Mouse (Mus musculus): Measurements from ENCODE around the gene Mlycd. TPM values are rescaled to one million over a fixed set of nuclear protein-coding genes. Genes with fewer than 3 reads are reported as not detected.

Gene Mlycd
- polyA plus RNA-seq, 1 experiment from 2014 or later = 12.1 TPM

GRCm38 (mm10) chr8:119451131-119451530 lies 56.5 kb downstream of the Mlycd start:
- no peaks in the 10 kb centered on the region for H3K4me1 ChIP-seq (ENCODE audit: control insufficient read depth, low read depth, low read length)
- ATAC-seq (ENCODE audit: low read depth) = no peak
- no peak overlapping the region for H3K4me2 ChIP-seq (ENCODE audit: low read depth, low read length)
- no peak overlapping the region for H3K4me3 ChIP-seq (ENCODE audit: low read depth, low read length)
- no peak overlapping the region for H3K9ac ChIP-seq (ENCODE audit: low read depth, low read length)
- no peaks in the 10 kb centered on the region for H3K36me3 ChIP-seq (ENCODE audit: control insufficient read depth, insufficient read depth)
- no peaks in the 10 kb centered on the region for H3K9me3 ChIP-seq (replicated peaks; ENCODE audit: control insufficient read depth, low read length)
- H3K27me3 ChIP-seq (ENCODE audit: control insufficient read depth, insufficient read depth, low read depth, low read length) = peaks cover 30% of the 10 kb centered on the region
- no peak overlapping the region for H3K27ac ChIP-seq (ENCODE audit: low read length)
- 62% methylated on average over 4 of the region's 4 CpGs for WGBS (ENCODE audit: insufficient replicate concordance)

DNA sequence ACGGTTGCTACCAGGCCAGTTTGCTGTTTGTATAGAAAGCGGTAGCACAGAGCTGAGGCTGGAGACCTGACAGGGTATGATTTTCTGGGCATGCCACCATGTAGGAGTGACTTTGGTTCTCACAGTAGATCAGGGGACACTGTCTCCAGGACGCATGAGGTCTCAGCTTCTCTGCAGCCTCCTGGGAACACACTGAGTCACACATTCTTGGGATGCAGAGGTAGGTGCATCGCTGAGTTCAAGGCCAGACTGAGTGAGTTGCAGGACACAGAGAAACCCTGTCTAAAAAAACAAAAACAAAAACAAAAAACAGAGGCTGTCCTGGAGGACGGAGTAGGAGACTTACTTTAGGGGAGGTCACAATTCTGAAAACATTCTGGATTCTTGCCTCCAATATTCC lies 58.2 kb downstream of the Mlycd start:
- Histone ChIP-seq H3K9ac (ENCODE audit: low read depth, low read length) (no peak overlapping the region), H3K4me3 (ENCODE audit: low read depth, low read length) (no peak overlapping the region), H3K36me3 (ENCODE audit: control insufficient read depth, insufficient read depth) (no peaks in the 10 kb centered on the region), H3K27ac (ENCODE audit: low read length) (no peak overlapping the region), H3K4me1 (ENCODE audit: control insufficient read depth, low read depth, low read length) (no peaks in the 10 kb centered on the region), H3K4me2 (ENCODE audit: low read depth, low read length) (no peak overlapping the region), H3K27me3 (ENCODE audit: control insufficient read depth, insufficient read depth, low read depth, low read length) (peaks cover 12% of the 10 kb centered on the region), H3K9me3 (replicated peaks; ENCODE audit: control insufficient read depth, low read length) (no peaks in the 10 kb centered on the region)
- ATAC-seq (ENCODE audit: low read depth) = no peak
- 68% methylated on average over 5 of the region's 5 CpGs for WGBS (ENCODE audit: insufficient replicate concordance)

- no peak for ATAC-seq (ENCODE audit: low read depth)
- no peaks in the 10 kb centered on the region for H3K27me3 ChIP-seq (ENCODE audit: control insufficient read depth, insufficient read depth, low read depth, low read length)
- WGBS (ENCODE audit: insufficient replicate concordance) = 70% methylated on average over 5 of the region's 5 CpGs
- no peak overlapping the region for H3K27ac ChIP-seq (ENCODE audit: low read length)
- H3K9me3 ChIP-seq (replicated peaks; ENCODE audit: control insufficient read depth, low read length) = no peaks in the 10 kb centered on the region
- no peaks in the 10 kb centered on the region for H3K36me3 ChIP-seq (ENCODE audit: control insufficient read depth, insufficient read depth)
- no peak overlapping the region for H3K4me3 ChIP-seq (ENCODE audit: low read depth, low read length)
- no peaks in the 10 kb centered on the region for H3K4me1 ChIP-seq (ENCODE audit: control insufficient read depth, low read depth, low read length)
- H3K4me2 ChIP-seq (ENCODE audit: low read depth, low read length) = no peak overlapping the region
- H3K9ac ChIP-seq (ENCODE audit: low read depth, low read length) = no peak overlapping the region
Measured at GRCm38 (mm10) chr8:119456045-119456444, 61.4 kb downstream of the Mlycd start.

- no peak for ATAC-seq (ENCODE audit: low read depth)
- H3K4me1 ChIP-seq (ENCODE audit: control insufficient read depth, low read depth, low read length) = no peaks in the 10 kb centered on the region
- H3K4me2 ChIP-seq (ENCODE audit: low read depth, low read length) = no peak overlapping the region
- no peak overlapping the region for H3K4me3 ChIP-seq (ENCODE audit: low read depth, low read length)
- 44% methylated on average over 16 of the region's 16 CpGs for WGBS (ENCODE audit: insufficient replicate concordance)
- H3K9me3 ChIP-seq (replicated peaks; ENCODE audit: control insufficient read depth, low read length) = no peaks in the 10 kb centered on the region
- H3K9ac ChIP-seq (ENCODE audit: low read depth, low read length) = no peak overlapping the region
- H3K36me3 ChIP-seq (ENCODE audit: control insufficient read depth, insufficient read depth) = no peaks in the 10 kb centered on the region
- peaks cover 4% of the 10 kb centered on the region for H3K27me3 ChIP-seq (ENCODE audit: control insufficient read depth, insufficient read depth, low read depth, low read length)
- no peak overlapping the region for H3K27ac ChIP-seq (ENCODE audit: low read length)
Measured at GRCm38 (mm10) chr8:119459724-119460123, 65.0 kb downstream of the Mlycd start.

Other genes starting within 250 kb of the Mlycd start
- 82.7 and 86.9 TPM in 2 replicates for gene Hsbp1, start 50.4 kb upstream of the Mlycd start, polyA plus RNA-seq (2015; fragmentation: Nextera tagmentation; extraction: Ambion mirVana)
- 47.3 and 57.9 TPM in 2 replicates for gene Osgin1, start 39.2 kb downstream of the Mlycd start, polyA plus RNA-seq (2015; fragmentation: Nextera tagmentation; extraction: Ambion mirVana)
- gene Necab2, start 51.8 kb downstream of the Mlycd start, polyA plus RNA-seq (2015; fragmentation: Nextera tagmentation; extraction: Ambion mirVana) = 0.04 TPM in 1 of 2 replicates, not detected in the other
- not detected in 2 replicates for gene Slc38a8, start 106.8 kb downstream of the Mlycd start, polyA plus RNA-seq (2015; fragmentation: Nextera tagmentation; extraction: Ambion mirVana)
- gene Mbtps1, start 163.9 kb downstream of the Mlycd start, polyA plus RNA-seq (2015; fragmentation: Nextera tagmentation; extraction: Ambion mirVana) = 27.6 and 29.6 TPM in 2 replicates
- gene Hsdl1, start 180.3 kb downstream of the Mlycd start, polyA plus RNA-seq (2015; fragmentation: Nextera tagmentation; extraction: Ambion mirVana) = 16.6 and 16.9 TPM in 2 replicates
- gene Dnaaf1, start 180.4 kb downstream of the Mlycd start, polyA plus RNA-seq (2015; fragmentation: Nextera tagmentation; extraction: Ambion mirVana) = 0.06 and 0.08 TPM in 2 replicates
- gene Taf1c, start 210.3 kb downstream of the Mlycd start, polyA plus RNA-seq (2015; fragmentation: Nextera tagmentation; extraction: Ambion mirVana) = 5.3 and 5.5 TPM in 2 replicates
- not detected in 2 replicates for gene Adad2, start 217.9 kb downstream of the Mlycd start, polyA plus RNA-seq (2015; fragmentation: Nextera tagmentation; extraction: Ambion mirVana)
- gene Kcng4, start 240.8 kb downstream of the Mlycd start, polyA plus RNA-seq (2015; fragmentation: Nextera tagmentation; extraction: Ambion mirVana) = not detected in 2 replicates

All from liver, embryonic 16.5 days (tissue).